Mouse (Mus musculus) monocyte, adult 5-6 weeks (primary cell): ENCODE results near the gene Galp. TPM values are rescaled to one million over a fixed set of nuclear protein-coding genes. Genes with fewer than 3 reads are reported as not detected.
"Not testable (repeated sequence)": the region's sequence is repeated elsewhere in the genome, so short reads cannot be mapped to it uniquely, and the experiment has no call there.

ENCODE experiments used
- ATAC-seq: fragments of 153-309, 156-312 bp; replicated peaks from 2 replicates; pipeline ENCODE4 v1.8.0; 2017; ENCODE audit warnings: mild to moderate bottlenecking; ENCODE audit not compliant: low TSS enrichment, insufficient number of reproducible peaks, severe bottlenecking, poor library complexity, low FRiP score
- total RNA-seq: library from RNA; stranded (forward); fragments of 200-1000, 200-491, 200-594 nt; gene quantifications from 3 replicates; pipeline ENCODE4 v1.2.3, GENCODE M21; 2017

Gene Galp
- total RNA-seq, 1 experiment from 2014 or later = not detected

DNA sequence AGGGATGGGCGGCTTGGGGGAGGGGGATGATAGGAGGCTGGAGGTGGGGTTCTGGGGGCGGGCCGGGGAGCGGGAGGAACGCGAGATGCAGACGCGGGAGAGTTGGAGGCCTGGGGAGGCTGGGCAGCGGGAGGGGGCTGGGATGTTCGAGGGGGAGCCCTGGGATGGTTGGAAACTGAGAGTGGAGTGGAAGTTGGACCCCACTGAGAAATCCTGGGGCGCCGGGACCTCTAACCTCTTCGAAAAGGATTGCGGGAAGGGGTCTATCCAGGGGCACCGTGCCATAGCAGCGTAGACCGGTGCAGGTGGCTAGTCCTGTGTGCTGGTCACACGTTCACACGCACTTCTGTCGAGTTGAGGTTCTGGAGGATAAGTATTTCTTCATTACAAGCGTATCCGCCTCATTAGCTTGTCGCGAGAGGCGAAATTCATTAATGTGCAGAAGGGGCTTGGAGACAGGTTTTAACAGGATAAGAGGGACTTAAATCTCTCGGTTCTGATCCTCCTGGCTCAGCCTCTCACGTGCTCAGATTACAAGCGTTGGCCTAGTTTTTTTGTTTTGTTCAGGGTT, 24.1 kb upstream of the Galp start:
- ATAC-seq = no peak

DNA sequence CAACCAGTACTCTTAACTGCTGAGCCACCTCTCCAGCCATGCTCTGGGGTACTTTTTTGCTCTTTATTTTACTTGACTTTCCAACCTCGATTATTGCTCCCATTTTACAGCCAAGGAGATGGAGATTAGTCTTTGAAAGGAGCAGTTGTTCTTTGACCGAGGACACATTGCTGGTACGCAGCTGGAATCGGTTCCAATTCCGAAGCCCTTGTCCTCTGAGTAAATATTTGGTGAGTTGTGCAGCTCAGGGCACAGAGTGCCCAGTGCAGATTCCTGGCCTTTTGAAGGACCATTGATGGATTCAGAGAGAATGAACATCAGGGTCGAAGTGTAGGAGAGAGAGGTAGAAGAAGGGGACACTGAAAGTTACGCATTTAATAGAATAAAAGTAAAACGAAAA, 23.0 kb upstream of the Galp start:
- ATAC-seq = no peak

DNA sequence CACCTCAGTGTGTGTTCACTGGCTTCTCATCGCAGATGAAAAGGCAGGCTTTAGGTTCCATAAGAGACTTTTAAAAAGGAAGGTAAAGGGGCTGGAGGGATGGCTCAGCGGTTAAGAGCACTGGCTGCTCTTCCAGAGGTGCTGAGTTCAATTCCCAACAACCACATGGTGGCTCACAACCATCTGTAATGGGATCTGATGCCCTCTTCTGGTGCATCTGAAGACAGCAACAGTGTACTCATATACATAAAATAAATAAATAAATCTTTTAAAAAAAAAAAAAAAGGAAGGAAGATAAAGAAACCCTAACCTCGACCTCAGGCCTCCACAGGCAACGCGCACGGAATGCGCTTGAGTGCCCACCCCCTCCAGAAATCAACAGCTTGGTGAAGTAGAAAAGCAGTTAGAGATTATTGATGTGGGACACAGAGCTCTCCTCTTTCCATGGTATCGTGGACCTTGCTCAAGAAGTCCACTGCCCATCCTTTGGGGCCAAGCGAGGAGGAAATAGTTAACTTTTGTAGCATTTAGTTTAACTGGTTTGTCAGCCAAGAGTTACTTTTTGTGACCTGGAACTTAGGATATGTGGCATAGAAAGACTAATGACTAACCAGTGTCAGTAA, 22.4 kb upstream of the Galp start:
- ATAC-seq = not testable (repeated sequence)

DNA sequence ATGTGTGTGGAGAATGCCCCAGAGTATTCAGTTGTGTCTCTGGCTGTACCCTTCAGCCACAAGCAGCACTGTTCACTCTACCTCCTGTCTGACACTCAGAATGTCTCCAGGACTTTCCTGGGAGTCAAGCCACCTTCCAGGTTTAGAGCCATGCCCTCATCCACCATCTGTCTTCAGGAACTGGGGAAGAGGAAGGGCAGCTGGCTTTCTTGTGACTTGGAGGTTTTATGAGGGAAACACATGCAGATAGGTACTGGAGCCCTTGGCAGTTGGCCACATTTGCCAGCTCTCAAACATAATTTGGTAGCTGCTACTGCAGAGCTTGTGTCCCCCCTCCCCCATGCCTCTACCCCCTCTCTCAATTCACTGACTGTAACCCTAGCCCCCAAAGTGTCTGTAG, 17.9 kb upstream of the Galp start:
- ATAC-seq = no peak

DNA sequence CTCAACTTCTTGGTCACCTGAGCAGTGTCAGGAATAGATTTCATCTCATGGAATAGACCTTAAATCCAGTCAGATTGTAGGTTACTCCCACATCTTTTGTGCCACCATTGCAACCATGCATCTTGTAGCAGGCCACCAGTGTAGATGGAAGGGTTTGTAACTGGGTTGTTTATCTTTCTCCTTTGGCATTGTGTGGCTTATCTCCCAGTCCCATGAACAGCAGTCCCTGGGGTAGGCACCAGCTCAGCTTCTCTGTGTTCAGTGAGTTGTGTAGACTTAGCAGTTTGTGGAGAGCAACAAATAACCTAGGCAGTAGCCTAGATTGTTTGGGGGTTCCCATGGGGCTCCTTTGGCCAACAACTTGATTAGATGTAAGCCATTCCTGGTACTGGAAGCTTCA, 14.0 kb upstream of the Galp start:
- ATAC-seq = no peak

DNA sequence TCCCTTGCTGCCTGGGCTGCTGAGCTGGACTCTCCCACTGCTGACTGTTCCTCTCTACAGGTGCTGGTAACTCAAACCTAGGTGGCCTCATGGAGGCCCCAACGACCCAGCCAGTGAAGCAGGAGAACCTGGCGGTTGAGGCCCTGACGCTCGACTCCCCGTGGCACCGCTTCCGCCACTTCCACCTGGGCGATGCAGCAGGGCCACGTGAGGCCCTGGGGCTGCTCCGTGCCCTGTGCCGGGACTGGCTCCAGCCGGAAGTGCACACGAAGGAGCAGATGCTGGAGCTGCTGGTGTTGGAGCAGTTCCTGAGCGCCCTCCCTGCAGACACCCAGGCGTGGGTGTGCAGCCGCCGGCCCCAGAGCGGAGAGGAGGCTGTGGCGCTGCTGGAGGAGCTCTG, 13.1 kb upstream of the Galp start:
- ATAC-seq = no peak

DNA sequence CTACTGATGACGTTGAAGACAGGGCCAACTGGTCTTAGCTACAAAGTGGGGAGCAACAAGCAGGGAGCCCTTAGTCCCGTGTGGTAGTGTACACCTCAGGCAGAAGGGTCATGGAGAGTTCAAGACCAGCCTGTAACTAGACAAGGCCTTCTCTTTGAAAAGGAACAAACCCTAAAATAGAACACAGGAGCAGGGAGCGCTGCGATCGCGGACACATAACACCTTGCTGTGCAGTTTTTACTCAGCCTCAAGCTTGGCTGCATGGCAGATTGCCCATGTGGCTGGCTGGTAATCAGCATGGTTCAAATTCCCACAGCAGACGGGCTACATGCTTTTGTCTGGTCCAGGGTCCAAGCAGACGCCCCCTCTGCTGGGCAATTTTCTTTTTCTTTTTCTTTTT, 12.4 kb upstream of the Galp start:
- no peak for ATAC-seq

DNA sequence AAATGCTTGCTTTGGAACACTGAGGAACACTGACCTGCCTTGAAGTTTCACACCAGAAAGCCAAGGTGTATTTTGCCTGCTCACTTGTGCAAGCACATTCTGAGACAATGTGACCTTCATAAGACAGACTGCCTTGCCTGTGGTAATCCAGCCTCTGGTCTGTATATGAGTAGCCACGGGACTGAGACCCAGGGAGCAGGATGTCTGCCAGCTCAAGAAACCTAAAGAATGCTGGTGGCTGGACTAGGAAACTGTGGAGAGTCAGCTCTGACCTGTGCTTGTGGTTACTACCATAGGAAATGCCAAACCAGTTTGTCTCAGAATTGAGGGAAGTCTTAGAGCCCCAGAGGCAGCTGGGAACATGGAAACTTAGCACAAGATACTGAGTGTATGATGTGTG, 11.5 kb upstream of the Galp start:
- ATAC-seq = no peak

DNA sequence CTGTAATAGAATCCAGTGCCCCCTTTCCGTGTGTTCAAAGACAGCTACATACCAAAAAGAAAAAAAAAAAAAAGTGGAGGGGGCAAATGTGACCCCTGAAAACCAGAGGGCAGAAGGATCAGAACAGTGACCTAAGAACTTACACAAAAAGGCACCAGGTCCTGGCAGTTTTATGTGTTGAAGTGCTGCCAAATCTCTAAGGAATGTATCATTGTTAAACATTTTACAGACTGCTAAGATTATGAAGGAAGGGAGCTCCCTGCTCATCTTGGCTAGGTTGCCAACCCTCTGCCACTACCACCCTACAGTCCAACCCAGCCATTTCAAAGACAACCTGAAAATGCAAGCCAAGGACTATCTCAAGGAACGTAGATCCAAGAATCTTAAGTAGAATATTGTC, 10.7 kb upstream of the Galp start:
- ATAC-seq = no peak

DNA sequence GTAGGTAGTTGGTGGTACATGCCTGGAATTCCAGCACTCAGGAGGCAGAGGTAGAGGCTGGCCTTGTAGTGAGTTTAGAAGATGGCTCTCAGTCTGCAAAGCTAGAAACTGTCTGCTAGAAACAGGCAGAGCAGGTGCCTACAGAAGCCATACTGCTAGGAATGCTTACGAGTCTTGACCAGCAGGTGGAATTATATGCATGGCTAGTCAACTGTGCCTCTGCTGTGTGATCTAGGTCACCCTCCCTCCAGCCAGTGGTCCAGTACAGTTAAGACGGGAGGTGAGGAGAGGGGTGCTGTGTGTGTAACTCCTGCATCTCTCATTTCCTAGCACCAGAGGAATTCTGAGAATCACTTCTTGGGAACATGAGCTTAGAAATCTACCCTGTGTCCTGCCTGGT, 10.1 kb upstream of the Galp start:
- ATAC-seq = no peak

DNA sequence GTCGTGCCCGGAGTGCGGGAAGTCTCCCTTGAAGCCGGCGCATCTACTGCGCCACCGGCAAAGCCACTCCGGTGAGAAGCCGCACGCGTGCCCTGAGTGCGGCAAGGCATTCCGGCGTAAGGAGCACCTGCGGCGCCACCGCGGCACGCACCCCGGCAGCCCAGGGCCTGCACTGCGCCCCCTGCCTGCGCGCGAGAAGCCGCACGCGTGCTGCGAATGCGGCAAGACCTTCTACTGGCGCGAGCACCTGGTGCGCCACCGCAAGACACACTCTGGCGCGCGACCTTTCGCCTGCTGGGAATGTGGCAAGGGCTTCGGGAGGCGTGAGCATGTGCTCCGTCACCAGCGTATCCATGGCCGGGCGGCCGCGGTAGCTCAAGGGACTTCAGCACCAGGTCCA, 7.3 kb upstream of the Galp start:
- no peak for ATAC-seq

DNA sequence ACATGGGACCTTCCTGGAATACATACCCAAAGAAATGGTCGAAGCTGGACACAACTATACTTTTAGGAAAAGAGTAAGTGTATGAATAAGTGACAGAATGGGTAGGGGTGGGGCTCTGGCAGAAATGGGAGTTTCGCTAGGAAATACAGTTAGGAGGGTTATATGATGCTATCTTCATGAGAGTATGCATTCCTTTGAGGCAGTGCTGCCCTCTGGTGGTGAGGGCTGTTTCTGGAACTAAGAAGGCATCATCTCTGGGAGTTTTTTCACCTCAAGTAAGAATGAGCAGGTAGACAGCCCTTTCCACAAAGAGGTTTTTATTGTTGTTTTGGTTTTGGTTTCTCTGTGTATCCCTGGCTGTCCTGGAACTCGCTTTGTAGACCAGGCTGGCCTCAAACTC, 5.5 kb upstream of the Galp start:
- ATAC-seq = 0 out of 2 replicates have a peak, but pooled peaks have one; percentile 32

DNA sequence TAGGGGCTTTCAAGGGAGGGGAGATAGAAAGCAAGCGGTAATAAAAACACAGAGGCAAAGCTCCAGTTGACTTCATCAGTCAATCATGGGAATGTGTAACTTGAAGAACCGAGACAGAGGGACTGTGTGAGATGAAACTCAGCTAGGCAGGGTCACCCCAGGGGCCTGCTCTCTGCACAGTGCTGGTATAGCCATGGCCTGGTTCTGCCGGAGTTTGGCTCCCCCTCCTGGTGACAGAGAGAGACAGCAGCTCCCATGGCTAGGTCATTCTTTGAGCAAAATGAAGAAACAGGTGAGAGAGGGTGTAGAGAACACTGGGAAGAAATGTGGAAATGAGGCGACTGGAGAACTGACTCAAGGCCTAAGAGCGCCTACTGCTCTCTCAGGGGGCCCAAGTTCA, 2.8 kb upstream of the Galp start:
- ATAC-seq = peak; percentile 59

DNA sequence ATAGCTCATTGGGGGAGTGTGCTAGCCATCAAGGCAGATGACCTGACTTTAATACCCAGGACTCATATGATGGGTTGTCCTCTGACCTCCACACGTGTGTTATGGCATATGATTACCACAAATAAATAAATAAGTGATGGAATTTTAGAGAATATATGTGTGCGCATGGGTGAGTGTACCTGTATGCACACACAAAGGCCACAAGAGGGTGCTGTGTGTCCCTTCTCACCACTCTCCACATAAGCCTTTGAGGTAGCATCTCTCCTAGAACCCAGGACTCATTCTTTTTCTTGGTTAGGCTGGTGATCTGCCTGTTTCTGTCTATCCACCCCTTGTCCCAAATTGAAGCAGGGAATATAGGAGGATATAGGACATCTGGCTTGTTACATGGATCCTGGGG, 1.1 kb upstream of the Galp start:
- ATAC-seq = no peak

DNA sequence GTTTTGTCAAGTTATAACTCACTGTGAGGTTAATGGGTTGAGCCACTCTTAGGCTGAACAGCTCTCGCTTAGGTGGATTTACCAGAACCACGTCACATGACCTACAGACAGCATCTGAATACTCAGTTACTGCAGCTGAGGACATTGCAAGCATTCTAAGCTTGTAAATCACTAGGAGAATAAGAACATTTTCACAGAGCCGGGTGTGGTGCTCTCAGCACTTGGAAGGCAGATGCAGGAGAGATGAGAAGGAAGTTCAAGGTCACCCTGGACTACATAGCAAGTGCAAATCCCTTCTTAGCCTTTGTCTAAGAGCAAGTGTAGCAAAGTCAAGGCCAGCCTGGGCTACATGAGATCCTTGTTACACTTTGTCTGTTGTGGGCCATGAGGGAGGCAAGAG, 7.3 kb downstream of the Galp start:
- no peak for ATAC-seq

DNA sequence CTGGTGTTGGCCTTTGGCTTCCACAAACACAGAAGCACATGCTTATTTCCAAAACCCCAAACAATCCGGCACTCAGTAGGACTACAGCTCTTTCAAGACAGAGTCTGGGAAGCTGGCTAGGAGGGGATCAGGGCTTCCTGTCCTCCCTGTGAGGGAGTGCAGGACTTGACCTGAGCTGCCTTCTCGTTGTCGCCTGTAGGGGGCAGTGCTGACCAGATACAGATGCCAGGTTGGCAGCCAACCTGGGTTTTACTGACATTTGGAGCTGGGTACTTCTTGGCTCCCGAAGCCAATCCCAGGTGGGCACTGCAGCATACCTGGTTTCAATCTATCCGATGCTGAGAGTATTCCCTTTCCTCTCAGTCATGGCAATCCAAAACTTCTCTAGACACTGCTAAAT, 16.3 kb downstream of the Galp start:
- 0 out of 2 replicates have a peak, but pooled peaks have one; percentile 59 for ATAC-seq

DNA sequence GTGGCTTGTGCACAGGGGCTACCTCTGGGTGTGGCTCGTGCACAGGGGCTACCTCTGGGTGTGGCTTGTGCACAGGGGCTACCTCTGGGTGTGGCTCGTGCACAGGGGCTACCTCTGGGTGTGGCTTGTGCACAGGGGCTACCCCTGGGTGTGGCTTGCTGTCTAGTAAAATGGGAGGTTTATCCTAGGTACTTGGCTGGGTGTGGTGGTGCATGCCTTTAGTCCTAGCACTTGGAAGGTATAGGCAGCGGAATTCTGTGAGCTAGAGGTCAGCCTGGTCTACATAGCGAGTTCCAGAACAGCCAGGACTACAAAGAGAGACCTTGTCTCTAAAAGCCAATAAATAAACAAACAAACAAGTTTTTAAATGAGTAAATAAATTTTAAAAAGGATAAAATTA, 17.8 kb downstream of the Galp start:
- not testable (repeated sequence) for ATAC-seq

DNA sequence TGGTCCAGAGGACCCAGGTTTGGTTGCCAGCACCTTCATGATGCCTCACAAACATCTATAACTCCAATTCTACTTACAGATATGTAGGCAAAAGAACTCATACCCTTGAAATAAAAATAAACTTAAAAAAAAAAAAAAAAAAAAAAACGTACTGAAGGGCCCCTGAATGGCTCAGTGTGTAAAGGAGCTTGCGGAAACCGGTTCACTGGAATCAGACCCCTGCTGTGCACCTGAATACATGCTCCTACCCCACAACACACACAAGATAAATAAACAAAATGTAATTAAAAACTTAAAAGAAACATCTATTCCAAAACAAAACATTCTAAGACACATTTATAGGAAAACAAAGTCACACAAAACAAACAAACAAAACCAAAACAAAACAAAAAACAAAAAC, 23.3 kb downstream of the Galp start:
- no peak for ATAC-seq

DNA sequence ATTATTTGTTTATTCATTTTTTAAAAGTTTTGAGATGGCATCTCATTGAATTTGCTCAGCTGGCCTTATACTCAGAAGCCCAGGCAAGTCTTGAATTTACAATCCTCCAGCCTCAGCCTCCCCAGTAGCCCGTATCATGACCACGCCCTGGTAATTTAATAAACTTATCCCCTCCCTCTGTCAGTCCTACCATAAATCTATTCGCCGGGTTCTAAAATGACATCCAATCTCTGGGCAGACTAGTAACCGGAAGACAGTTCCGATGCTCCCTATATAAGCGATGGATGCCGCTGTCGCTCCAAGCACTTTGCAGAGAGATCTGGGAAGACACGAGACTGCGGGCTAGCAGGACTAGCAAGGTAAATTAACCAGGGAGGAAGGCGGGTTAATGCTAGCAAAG, 25.1 kb downstream of the Galp start, which contains the start of gene Zscan5b:
TSS of gene Zscan5b (plus strand) at position 301 of the 400 bp plus-strand sequence.
- ATAC-seq = no peak

DNA sequence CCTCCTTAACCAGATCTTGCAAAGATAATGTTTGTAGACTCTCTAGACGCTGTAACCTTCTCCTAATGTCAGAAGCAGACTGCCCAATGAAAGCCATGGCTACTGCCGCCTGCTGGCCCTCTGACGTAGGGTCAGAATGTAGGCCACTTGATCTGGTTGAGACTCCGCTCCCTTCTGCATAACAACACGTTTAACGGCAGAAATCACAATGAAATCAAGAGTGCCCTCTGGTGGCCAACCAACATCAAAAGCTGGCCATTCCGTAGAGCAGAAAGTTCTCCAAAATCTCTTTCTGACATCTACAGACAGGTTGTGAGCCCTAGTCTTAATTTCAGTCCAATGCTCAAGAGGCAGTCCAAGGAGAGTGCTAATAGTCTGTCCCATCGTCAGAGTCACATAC, 31.6 kb downstream of the Galp start:
- ATAC-seq = not testable (repeated sequence)

DNA sequence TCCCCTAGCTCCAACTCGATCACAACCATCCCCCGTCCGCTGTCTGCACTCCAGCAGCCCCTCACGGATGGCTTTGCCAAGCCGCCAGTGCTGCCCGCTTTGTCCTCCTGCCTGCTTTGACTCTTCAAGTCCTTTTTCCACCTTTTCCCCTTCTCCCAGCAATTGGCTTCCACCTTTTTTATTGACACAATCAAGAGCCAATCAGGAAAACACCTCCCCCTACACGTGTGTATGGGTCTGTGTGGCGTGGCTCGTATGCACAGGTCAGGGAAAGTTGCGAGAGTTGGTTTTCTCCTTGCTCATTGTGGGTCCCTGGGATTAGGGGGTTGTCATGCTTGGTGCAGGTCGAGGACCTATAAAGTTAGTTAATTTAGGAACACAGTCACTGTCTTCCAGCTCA, 42.9 kb downstream of the Galp start:
- no peak for ATAC-seq
